Mouse (Mus musculus) cerebellum, adult 2 months (tissue): ENCODE data around the gene Acsf2.

Experiments
- CTCF ChIP-seq: fragments of 200-500 bp; IDR thresholded peaks from 2 replicates; pipeline ENCODE4 v1.5.1; 2011; ENCODE audit warnings: low read depth, mild to moderate bottlenecking, control low read depth, low read length, moderate library complexity, borderline replicate concordance; ENCODE audit not compliant: insufficient read depth
- POLR2A ChIP-seq: fragments of 200-500 bp; IDR thresholded peaks from 2 replicates; pipeline ENCODE4 v1.6.1; 2011; ENCODE audit warnings: low read length, control low read depth, borderline replicate concordance; ENCODE audit not compliant: insufficient read depth

DNA sequence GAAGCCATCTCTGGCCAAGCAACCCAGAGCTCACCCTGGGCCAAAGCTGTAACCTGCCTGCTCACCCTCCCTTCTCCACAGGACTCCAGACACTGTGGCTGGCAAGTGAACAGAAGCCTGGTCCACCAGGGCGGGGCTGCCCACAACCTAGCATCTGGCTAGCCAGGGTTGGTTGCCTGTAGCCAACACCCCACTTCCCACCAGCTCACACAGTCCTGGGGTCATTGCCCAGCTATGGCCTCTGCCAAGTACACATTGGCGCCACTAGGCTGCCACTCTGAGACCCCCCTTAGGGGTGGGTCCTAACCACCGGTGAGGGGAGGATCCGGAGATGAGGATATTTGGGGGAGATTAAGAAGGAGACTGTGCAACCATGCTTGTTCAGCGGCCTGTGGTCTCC is 37.9 kb downstream of the Acsf2 start:
- no peak for TF ChIP-seq CTCF
- TF ChIP-seq POLR2A, result no peak
